Mouse (Mus musculus) left cerebral cortex, adult 11 months (tissue): ENCODE data around the gene S100a1.

Source experiments
- DNase-seq: peaks from one replicate; pipeline ENCODE4 v3.0.0; 2022; ENCODE audit warnings: low spot score

S100a1 gene

GRCm38 (mm10) chr3:90465081-90465685, 49.0 kb downstream of the S100a1 start:
- no peak for DNase-seq

- DNase-seq, result no peak
Measured at GRCm38 (mm10) chr3:90464552-90465080, 49.6 kb downstream of the S100a1 start.

DNA sequence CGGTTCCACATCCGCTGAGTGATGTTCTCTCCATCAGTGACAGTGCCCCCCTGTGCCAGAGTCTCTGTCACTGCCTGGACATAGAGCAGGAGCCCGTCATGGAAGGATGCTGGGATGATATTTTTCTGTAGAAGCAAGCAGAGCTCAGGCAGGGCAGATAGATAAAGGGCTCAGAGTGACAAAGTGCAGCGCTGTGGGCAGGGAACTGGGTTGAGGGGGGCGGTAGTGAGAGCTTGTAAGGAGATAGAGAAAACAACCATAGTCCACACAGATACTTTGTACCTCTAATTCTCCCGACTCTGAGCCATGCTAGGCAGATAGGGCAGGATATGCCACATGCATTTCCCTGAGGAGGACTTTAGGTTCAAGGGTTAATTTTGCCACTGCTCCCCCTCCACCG, 51.6 kb downstream of the S100a1 start:
- DNase-seq, result no peak

GRCm38 (mm10) chr3:90461935-90462334, 52.3 kb downstream of the S100a1 start:
- no peak for DNase-seq
